Mouse (Mus musculus): ENCODE data around the gene Taf1c.

- no peak for TF ChIP-seq GATA1 (IDR thresholded peaks at IDR 0.05; ENCODE audit: low read length)
- no peak for TF ChIP-seq TAL1 (IDR thresholded peaks at IDR 0.05; ENCODE audit: low read length)
These were observed 36.0 kb upstream of the Taf1c start for GRCm38 (mm10) chr8:119641058-119641457.

Measured in erythroblast, embryonic 14.5 days (primary cell).